Mouse (Mus musculus) intestine, postnatal 0 days (tissue): ENCODE measurements around the gene Ube2e1. TPM values are rescaled to one million over a fixed set of nuclear protein-coding genes. Genes with fewer than 3 reads are reported as not detected.

Source experiments
- ATAC-seq: fragments of 200-750 bp; cut with Nextera tagmentation; 2 replicates; pipeline ENCODE4 v1.8.0; 2017; ENCODE audit warnings: mild to moderate bottlenecking, moderate TSS enrichment, moderate library complexity
- H3K27ac ChIP-seq: fragments of 300-500 bp; sonication (generic); 2 replicates; pipeline ENCODE4 v1.5.1; 2014; ENCODE audit warnings: mild to moderate bottlenecking, low read depth, low read length, moderate library complexity
- H3K27me3 ChIP-seq: fragments of 300-500 bp; sonication (generic); replicated peaks from 2 replicates; pipeline ENCODE4 v1.6.1; 2014; ENCODE audit warnings: low read length, mixed read lengths; ENCODE audit not compliant: control insufficient read depth, insufficient read depth
- H3K36me3 ChIP-seq: fragments of 300-500 bp; sonication (generic); 2 replicates; pipeline ENCODE4 v1.6.1; 2014; ENCODE audit warnings: mild to moderate bottlenecking, moderate library complexity; ENCODE audit not compliant: control insufficient read depth, insufficient read depth
- H3K4me1 ChIP-seq: fragments of 300-500 bp; sonication (generic); replicated peaks from 2 replicates; pipeline ENCODE4 v1.6.1; 2014; ENCODE audit warnings: antibody characterized with exemption, low read length, mixed read lengths; ENCODE audit not compliant: control insufficient read depth, insufficient read depth
- H3K4me2 ChIP-seq: fragments of 300-500 bp; sonication (generic); replicated peaks from 2 replicates; pipeline ENCODE4 v1.6.1; 2014; ENCODE audit warnings: low read depth, mild to moderate bottlenecking, moderate library complexity
- H3K4me3 ChIP-seq: fragments of 300-500 bp; sonication (generic); 2 replicates; pipeline ENCODE4 v1.5.1; 2014; ENCODE audit warnings: low read depth, low read length
- H3K9ac ChIP-seq: fragments of 300-500 bp; sonication (generic); 2 replicates; pipeline ENCODE4 v1.6.1; 2014; ENCODE audit warnings: mild to moderate bottlenecking, low read depth, low read length
- H3K9me3 ChIP-seq: fragments of 300-500 bp; sonication (generic); 2 replicates; pipeline ENCODE4 v1.6.1; 2016; ENCODE audit warnings: mixed run types; ENCODE audit not compliant: control insufficient read depth
- CTCF ChIP-seq: sonication (generic); IDR thresholded peaks from 2 replicates; pipeline ENCODE4 v1.5.1; 2016; ENCODE audit warnings: low read depth, mild to moderate bottlenecking, control low read depth, antibody characterized with exemption, moderate library complexity
- WGBS: fragments of 180-500 bp; shearing (Covaris S2); extraction: QIAGEN DNeasy Blood & Tissue Kit; methylation state at CpG from one replicate; pipeline ENCODE4 v1.1.7; 2014; 5-methylcytosine and 5-hydroxymethylcytosine counted together
- polyA plus RNA-seq: library from polyadenylated mRNA; unstranded; fragments of >200 nt; fragmentation: Nextera tagmentation; extraction: Ambion mirVana; gene quantifications from 2 replicates; pipeline ENCODE4 v1.2.1, GENCODE M21; 2015

Gene Ube2e1
- 72.3 and 74.5 TPM in 2 replicates for polyA plus RNA-seq

- Histone ChIP-seq H3K4me2 (peak within 1 kb of the TSS; percentile 83), H3K9ac (peak within 1 kb of the TSS; percentile 89), H3K36me3 (no peaks in the 10 kb centered on the region), H3K27ac (peak within 1 kb of the TSS; percentile 81), H3K9me3 (no peaks in the 10 kb centered on the region), H3K27me3 (no peaks in the 10 kb centered on the region), H3K4me3 (peak within 1 kb of the TSS; percentile 69), H3K4me1 (0 out of 2 replicates have a peak, but pooled peaks cover 4% of the 10 kb centered on the region)
- TF ChIP-seq CTCF: no peak
- ATAC-seq: peak; percentile 90
- WGBS: 1% methylated on average over 23 of the region's 39 CpGs
These were observed at the start of gene Ube2e1 for GRCm38 (mm10) chr14:18331693-18332131. TSS of gene Ube2e1 (minus strand) at chr14:18331859.

- no peak for TF ChIP-seq CTCF
- H3K36me3 ChIP-seq: no peaks in the 10 kb centered on the region
- ATAC-seq: no peak
- WGBS: 90% methylated on average over 5 of the region's 5 CpGs
- H3K4me2 ChIP-seq: no peak overlapping the region
- no peak overlapping the region for H3K9ac ChIP-seq
- H3K27me3 ChIP-seq: no peaks in the 10 kb centered on the region
- H3K27ac ChIP-seq: no peak overlapping the region
- no peaks in the 10 kb centered on the region for H3K4me1 ChIP-seq
- no peak overlapping the region for H3K4me3 ChIP-seq
- H3K9me3 ChIP-seq: no peaks in the 10 kb centered on the region
These were observed 48.2 kb upstream of the Ube2e1 start for GRCm38 (mm10) chr14:18379841-18380240.

- peak; percentile 68 for TF ChIP-seq CTCF
- H3K36me3 ChIP-seq: no peaks in the 10 kb centered on the region
- H3K27me3 ChIP-seq: no peaks in the 10 kb centered on the region
- WGBS: 54% methylated on average over 8 of the region's 8 CpGs
- H3K4me2 ChIP-seq: no peak overlapping the region
- ATAC-seq: no peak
- H3K27ac ChIP-seq: no peak overlapping the region
- no peaks in the 10 kb centered on the region for H3K9me3 ChIP-seq
- no peak overlapping the region for H3K4me3 ChIP-seq
- H3K9ac ChIP-seq: no peak overlapping the region
- H3K4me1 ChIP-seq: no peaks in the 10 kb centered on the region
These were observed 46.4 kb upstream of the Ube2e1 start for GRCm38 (mm10) chr14:18377944-18378575.

GRCm38 (mm10) chr14:18376206-18376605 lies 44.5 kb upstream of the Ube2e1 start:
- Histone ChIP-seq H3K4me2 (no peak overlapping the region), H3K27ac (no peak overlapping the region), H3K9ac (no peak overlapping the region), H3K36me3 (no peaks in the 10 kb centered on the region), H3K4me3 (no peak overlapping the region), H3K4me1 (no peaks in the 10 kb centered on the region), H3K9me3 (no peaks in the 10 kb centered on the region), H3K27me3 (no peaks in the 10 kb centered on the region)
- 73% methylated on average over 3 of the region's 3 CpGs for WGBS
- no peak for ATAC-seq
- no peak for TF ChIP-seq CTCF

GRCm38 (mm10) chr14:18373758-18374405 lies 42.2 kb upstream of the Ube2e1 start:
- Histone ChIP-seq H3K4me1 (no peaks in the 10 kb centered on the region), H3K36me3 (no peaks in the 10 kb centered on the region), H3K9ac (no peak overlapping the region), H3K27me3 (no peaks in the 10 kb centered on the region), H3K4me3 (no peak overlapping the region), H3K4me2 (no peak overlapping the region), H3K27ac (no peak overlapping the region), H3K9me3 (no peaks in the 10 kb centered on the region)
- no peak for TF ChIP-seq CTCF
- 69% methylated on average over 6 of the region's 6 CpGs for WGBS
- ATAC-seq: no peak

- Histone ChIP-seq H3K4me1 (no peaks in the 10 kb centered on the region), H3K27ac (no peak overlapping the region)
These were observed 41.3 kb upstream of the Ube2e1 start for GRCm38 (mm10) chr14:18372761-18373610.

More at GRCm38 (mm10) chr14:18372761-18373610, 41.3 kb upstream of the Ube2e1 start:
- no peak overlapping the region for H3K4me2 ChIP-seq
- no peaks in the 10 kb centered on the region for H3K36me3 ChIP-seq
- no peak overlapping the region for H3K4me3 ChIP-seq
- no peak for ATAC-seq
- TF ChIP-seq CTCF: no peak
- no peak overlapping the region for H3K9ac ChIP-seq
- H3K9me3 ChIP-seq: no peaks in the 10 kb centered on the region
- WGBS: 82% methylated on average over 9 of the region's 9 CpGs
- H3K27me3 ChIP-seq: no peaks in the 10 kb centered on the region
